24 mouse cellular contexts compared by ENCODE assay signal in the genomic region with DNA sequence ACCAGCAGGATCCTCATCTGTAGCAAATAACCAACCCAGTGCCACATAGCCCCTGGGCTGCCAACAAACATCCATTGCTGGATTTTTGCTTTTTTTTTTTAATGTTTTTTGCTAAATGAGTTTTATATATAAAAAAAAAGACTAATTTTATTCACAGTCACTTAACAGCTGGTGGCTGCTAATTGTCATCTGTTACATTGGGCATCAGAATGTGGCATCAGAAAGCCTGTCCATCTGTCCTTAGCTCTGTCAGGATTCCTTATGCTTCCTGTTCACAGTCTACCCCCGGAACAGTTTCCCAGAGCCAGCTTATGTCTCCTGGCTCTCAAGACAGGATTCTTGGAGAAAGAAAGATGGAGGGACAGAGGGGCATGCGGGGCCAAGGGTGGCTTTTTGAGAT.
"Had no signal": no experiment of that assay in that cellular context is flagged by ENCODE, and none has a peak within 500 bp of the region (broad histone marks: within the 10 kb centered on the region; RNA-seq: fewer than 3 reads in every experiment).

No protein-coding gene starts in this region.

- H3K27me3 ChIP-seq: intestine, embryonic 15.5 days; limb, embryonic 13.5 days; liver, embryonic 12.5 days; liver, embryonic 15.5 days; lung, embryonic 15.5 days; megakaryocyte, embryonic 14.5 days; midbrain, embryonic 13.5 days; neural tube, embryonic 13.5 days; stomach, embryonic 15.5 days had no signal

- H3K4me1 ChIP-seq: intestine, embryonic 15.5 days; limb, embryonic 10.5 days; limb, embryonic 13.5 days; liver, embryonic 12.5 days; liver, embryonic 15.5 days; lung, embryonic 15.5 days; megakaryocyte, embryonic 14.5 days; midbrain, embryonic 10.5 days; midbrain, embryonic 13.5 days; neural tube, embryonic 13.5 days; stomach, embryonic 15.5 days had no signal

- ATAC-seq: intestine, embryonic 15.5 days; liver, embryonic 12.5 days; midbrain, embryonic 13.5 days; midbrain, embryonic 16.5 days had no signal

- H3K36me3 ChIP-seq: intestine, embryonic 15.5 days; limb, embryonic 10.5 days; limb, embryonic 13.5 days; liver, embryonic 12.5 days; liver, embryonic 15.5 days; lung, embryonic 15.5 days; midbrain, embryonic 10.5 days; midbrain, embryonic 13.5 days; neural tube, embryonic 13.5 days; stomach, embryonic 15.5 days had no signal

- H3K9me3 ChIP-seq: intestine, embryonic 15.5 days; limb, embryonic 10.5 days; limb, embryonic 13.5 days; liver, embryonic 12.5 days; liver, embryonic 15.5 days; lung, embryonic 15.5 days; midbrain, embryonic 10.5 days; midbrain, embryonic 13.5 days; neural tube, embryonic 13.5 days; stomach, embryonic 15.5 days had no signal

- H3K27ac ChIP-seq: intestine, embryonic 15.5 days; limb, embryonic 10.5 days; limb, embryonic 13.5 days; liver, embryonic 12.5 days; liver, embryonic 15.5 days; lung, embryonic 15.5 days; midbrain, embryonic 10.5 days; midbrain, embryonic 13.5 days; neural tube, embryonic 13.5 days; stomach, embryonic 15.5 days had no signal

- H3K9ac ChIP-seq: intestine, embryonic 15.5 days; limb, embryonic 13.5 days; liver, embryonic 12.5 days; liver, embryonic 15.5 days; lung, embryonic 15.5 days; midbrain, embryonic 13.5 days; neural tube, embryonic 13.5 days; stomach, embryonic 15.5 days had no signal

- H3K4me2 ChIP-seq: intestine, embryonic 15.5 days; limb, embryonic 13.5 days; liver, embryonic 12.5 days; liver, embryonic 15.5 days; lung, embryonic 15.5 days; midbrain, embryonic 13.5 days; neural tube, embryonic 13.5 days; stomach, embryonic 15.5 days had no signal

- DNase-seq: kidney, adult 11 months; kidney, adult 9 months; kidney, postnatal 14 days; kidney, postnatal 4 days; liver; lung, adult 18-20 months; lung, postnatal 10 days; lung, postnatal 36 days; right cerebral cortex, postnatal 14 days; right cerebral cortex, postnatal 4 days; thymus, postnatal 25 days had no signal

- H3K4me3 ChIP-seq: intestine, embryonic 15.5 days; limb, embryonic 10.5 days; limb, embryonic 13.5 days; liver, embryonic 12.5 days; liver, embryonic 15.5 days; lung, embryonic 15.5 days; megakaryocyte, embryonic 14.5 days; midbrain, embryonic 10.5 days; midbrain, embryonic 13.5 days; myocyte; neural tube, embryonic 13.5 days; stomach, embryonic 15.5 days had no signal
